Mouse (Mus musculus) liver (tissue): ENCODE results near the gene Rbpjl.

Experiments used
- DNase-seq: peaks from one replicate; pipeline ENCODE4 v3.0.0-alpha.2; 2020; ENCODE audit warnings: mixed read lengths

The Rbpjl gene

GRCm38 (mm10) chr2:164396076-164396475 is 6.9 kb upstream of the Rbpjl start:
- no peak for DNase-seq

GRCm38 (mm10) chr2:164396911-164397310 is 6.0 kb upstream of the Rbpjl start:
- DNase-seq: no peak

- DNase-seq: no peak
Measured at GRCm38 (mm10) chr2:164403396-164404081, 598 bp downstream of the Rbpjl start.

GRCm38 (mm10) chr2:164404082-164404990 is 1.4 kb downstream of the Rbpjl start:
- peak; percentile 25 for DNase-seq

- no peak for DNase-seq
Measured at GRCm38 (mm10) chr2:164405060-164405459, 2.1 kb downstream of the Rbpjl start, which contains the start of gene Matn4. Gene Matn4 (minus strand): TSS chr2:164405160.

GRCm38 (mm10) chr2:164405519-164405918 is 2.6 kb downstream of the Rbpjl start:
- no peak for DNase-seq

GRCm38 (mm10) chr2:164407708-164408107 is 4.8 kb downstream of the Rbpjl start:
- DNase-seq: peak; percentile 60

GRCm38 (mm10) chr2:164414167-164414566 is 11.2 kb downstream of the Rbpjl start:
- no peak for DNase-seq

GRCm38 (mm10) chr2:164414581-164414980 is 11.6 kb downstream of the Rbpjl start:
- no peak for DNase-seq

- peak; percentile 32 for DNase-seq
Measured at GRCm38 (mm10) chr2:164417198-164417597, 14.3 kb downstream of the Rbpjl start.

- DNase-seq: no peak
Measured at GRCm38 (mm10) chr2:164418308-164418875, 15.5 kb downstream of the Rbpjl start.

GRCm38 (mm10) chr2:164419489-164419888 is 16.5 kb downstream of the Rbpjl start:
- no peak for DNase-seq

- no peak for DNase-seq
Measured at GRCm38 (mm10) chr2:164421306-164421705, 18.4 kb downstream of the Rbpjl start.

GRCm38 (mm10) chr2:164421979-164422378 is 19.0 kb downstream of the Rbpjl start:
- no peak for DNase-seq

- DNase-seq: no peak
Measured at GRCm38 (mm10) chr2:164422675-164423393, 19.9 kb downstream of the Rbpjl start.

GRCm38 (mm10) chr2:164423464-164423863 is 20.5 kb downstream of the Rbpjl start:
- DNase-seq: no peak

- no peak for DNase-seq
Measured at GRCm38 (mm10) chr2:164424406-164424805, 21.5 kb downstream of the Rbpjl start.

GRCm38 (mm10) chr2:164425401-164425800 is 22.5 kb downstream of the Rbpjl start:
- DNase-seq: no peak

GRCm38 (mm10) chr2:164426121-164426520 is 23.2 kb downstream of the Rbpjl start:
- no peak for DNase-seq

GRCm38 (mm10) chr2:164426952-164427351 is 24.0 kb downstream of the Rbpjl start:
- DNase-seq: no peak

- no peak for DNase-seq
Measured at GRCm38 (mm10) chr2:164428451-164428850, 25.5 kb downstream of the Rbpjl start.

- no peak for DNase-seq
Measured at GRCm38 (mm10) chr2:164429881-164430615, 27.1 kb downstream of the Rbpjl start.
